Mouse (Mus musculus): ENCODE data around the gene Csnk2a1.
"Not testable (repeated sequence)": the region's sequence is repeated elsewhere in the genome, so short reads cannot be mapped to it uniquely, and the experiment has no call there.

The Csnk2a1 gene

GRCm38 (mm10) chr2:152226248-152227050, at the start of gene Csnk2a1:
Gene Csnk2a1, plus strand, starts transcription at chr2:152226839.
- in situ Hi-C loops (cut with MboI, MseI) = no loop called here

DNA sequence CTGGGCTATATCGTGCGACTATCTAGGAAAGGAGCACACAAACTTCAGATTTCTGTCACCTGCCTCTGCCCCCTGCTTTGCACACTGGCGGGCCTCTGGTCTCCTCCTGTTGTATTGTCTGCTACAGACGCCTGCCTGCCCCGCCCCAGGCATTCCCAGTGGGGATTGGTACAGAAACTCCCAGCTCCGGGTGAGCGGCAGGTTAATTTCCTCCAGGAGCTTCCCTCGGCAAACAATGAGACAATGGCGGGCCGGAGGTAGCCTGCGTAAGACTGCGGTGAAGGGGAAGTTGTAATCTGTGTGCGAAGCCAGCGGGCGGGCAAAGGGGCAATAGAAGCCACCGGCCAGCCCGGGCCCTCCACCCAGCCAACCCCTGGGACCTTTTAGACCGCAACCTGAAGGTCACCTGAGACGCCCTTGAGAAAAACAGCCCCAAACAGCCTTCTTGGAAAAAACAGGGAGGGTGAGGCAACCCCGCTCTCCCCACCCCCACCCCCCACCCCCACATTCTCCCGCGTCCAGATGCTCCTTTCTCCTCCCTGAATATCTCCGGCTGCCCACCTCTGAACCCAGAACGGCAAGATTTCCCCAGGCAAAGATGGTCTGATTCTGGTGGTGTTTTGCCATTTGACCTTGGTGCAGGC, 49.4 kb upstream of the Csnk2a1 start:
- in situ Hi-C loops (cut with MboI, MseI) = loop anchor here (10.0 kb wide), 1 partner anchor 282 kb away; no protein-coding TSS in a partner anchor

GRCm38 (mm10) chr2:152177806-152178170, 48.9 kb upstream of the Csnk2a1 start:
- in situ Hi-C loops (cut with MboI, MseI) = loop anchor here (10.0 kb wide), 1 partner anchor 283 kb away; no protein-coding TSS in a partner anchor

- in situ Hi-C loops (cut with MboI, MseI) = loop anchor here (10.0 kb wide), 1 partner anchor 284 kb away; no protein-coding TSS in a partner anchor
Observed at GRCm38 (mm10) chr2:152178345-152178744, 48.3 kb upstream of the Csnk2a1 start.

DNA sequence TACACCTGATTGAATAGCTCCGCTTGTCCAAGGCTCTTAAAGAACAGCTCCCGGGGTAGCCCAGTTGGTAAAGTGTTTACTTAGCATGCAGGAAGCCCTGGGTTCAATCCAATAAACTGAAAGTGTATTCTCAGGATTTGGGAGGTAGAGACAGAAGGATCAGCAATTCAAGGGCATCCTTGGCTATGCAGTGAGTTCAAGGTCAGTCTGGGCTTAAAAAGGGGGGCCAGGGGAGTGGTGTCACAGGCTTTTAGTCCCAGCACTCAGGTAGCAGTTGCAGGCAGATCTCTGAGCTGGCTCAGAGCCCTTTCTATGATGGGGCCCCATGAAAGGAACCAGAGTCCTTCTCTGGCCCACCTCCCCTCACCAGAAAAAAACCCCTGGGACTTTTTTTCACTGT, 47.3 kb upstream of the Csnk2a1 start:
- in situ Hi-C loops (cut with MboI, MseI) = loop anchor here (10.0 kb wide), 1 partner anchor 284 kb away; no protein-coding TSS in a partner anchor

DNA sequence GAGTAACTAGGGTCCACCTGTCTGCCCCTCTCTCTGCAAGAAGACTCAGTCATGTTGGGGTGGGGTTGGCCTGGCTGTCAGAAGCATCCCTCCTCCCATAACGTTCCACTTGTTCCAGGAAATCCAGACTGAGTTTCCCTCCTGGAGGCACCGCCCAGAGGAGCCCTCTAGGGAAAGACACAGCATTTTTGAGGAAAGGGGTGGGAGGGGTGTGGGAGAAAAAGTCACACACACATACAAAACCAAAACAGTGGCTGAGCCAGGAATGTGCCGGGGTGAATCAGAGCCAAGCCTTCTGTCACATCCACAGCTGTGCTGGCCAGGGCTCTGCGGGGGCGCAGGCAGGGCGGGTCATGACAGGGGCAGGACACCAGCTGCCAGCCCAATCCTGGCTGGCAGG, 46.3 kb upstream of the Csnk2a1 start:
- in situ Hi-C loops (cut with MboI, MseI) = loop anchor here (5.0 kb wide), 1 partner anchor 263 kb away; no protein-coding TSS in a partner anchor

DNA sequence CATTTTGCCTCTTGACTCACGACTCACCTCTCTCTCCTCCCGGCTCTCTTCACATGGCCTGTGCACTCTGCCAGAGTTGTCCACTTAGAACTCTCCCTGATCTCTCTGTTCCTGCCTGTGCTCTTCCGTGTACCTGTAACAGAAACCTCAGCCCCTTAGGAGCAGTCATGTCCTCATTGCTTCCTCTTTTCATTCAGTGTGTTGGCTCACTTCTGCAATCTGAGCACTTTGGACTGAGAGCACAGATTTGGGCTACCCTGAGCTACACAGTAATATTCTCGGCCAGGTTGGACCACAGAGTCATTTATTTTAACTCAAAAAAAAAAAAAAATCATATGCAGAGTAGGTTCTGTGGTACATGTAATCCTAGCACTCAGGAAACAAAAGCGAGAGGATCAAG, 39.5 kb upstream of the Csnk2a1 start:
- in situ Hi-C loops (cut with MboI, MseI) = no loop called here

- in situ Hi-C loops (cut with MboI, MseI) = no loop called here
Observed at GRCm38 (mm10) chr2:152189213-152189612, 37.4 kb upstream of the Csnk2a1 start.

DNA sequence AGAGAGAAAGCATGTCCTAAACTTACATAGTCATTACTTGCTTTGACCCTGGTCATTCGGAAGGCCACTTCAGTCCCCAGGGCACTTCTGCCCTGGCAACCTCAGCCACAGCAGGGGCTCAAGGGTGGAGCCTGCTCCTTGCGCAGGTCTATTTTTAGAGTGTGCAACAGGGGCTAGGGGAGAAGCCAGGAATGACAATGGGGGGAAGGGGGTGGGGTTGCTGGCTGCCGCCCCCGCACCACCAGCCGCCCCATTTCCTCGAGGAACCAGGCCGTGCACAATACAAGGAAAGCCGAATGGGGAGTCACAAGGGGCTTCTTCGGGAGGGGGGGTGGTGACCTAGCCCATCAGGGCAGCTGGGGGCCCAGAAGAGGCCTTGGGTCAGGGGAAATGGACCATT, 37.0 kb upstream of the Csnk2a1 start:
- in situ Hi-C loops (cut with MboI, MseI) = loop anchor here (10.0 kb wide), 1 partner anchor 165 kb away; no protein-coding TSS in a partner anchor

DNA sequence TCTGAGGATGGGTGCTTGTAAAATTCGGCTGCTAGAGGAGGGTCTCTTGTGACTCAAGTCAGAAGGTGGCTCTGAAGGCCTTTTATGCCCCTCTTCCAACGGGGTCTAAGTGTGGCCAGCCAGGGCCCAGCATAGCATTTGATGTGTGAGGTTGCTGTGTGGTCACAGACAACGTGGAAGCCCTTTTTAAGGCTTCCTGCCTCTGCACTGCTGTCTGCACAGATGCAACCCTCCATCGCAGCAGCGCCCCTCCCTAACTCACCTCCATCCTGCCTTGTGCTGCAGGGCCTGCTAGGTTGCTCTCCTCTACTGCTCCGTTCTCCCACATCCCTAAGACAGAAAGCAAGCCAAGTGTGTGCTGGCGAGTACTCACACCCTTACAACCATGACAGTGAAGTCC, 36.5 kb upstream of the Csnk2a1 start:
- in situ Hi-C loops (cut with MboI, MseI) = loop anchor here (10.0 kb wide), 1 partner anchor 165 kb away; no protein-coding TSS in a partner anchor

- in situ Hi-C loops (cut with MboI, MseI) = loop anchor here (10.0 kb wide), 1 partner anchor 168 kb away; no protein-coding TSS in a partner anchor
Observed at GRCm38 (mm10) chr2:152192591-152193345, 33.9 kb upstream of the Csnk2a1 start.

DNA sequence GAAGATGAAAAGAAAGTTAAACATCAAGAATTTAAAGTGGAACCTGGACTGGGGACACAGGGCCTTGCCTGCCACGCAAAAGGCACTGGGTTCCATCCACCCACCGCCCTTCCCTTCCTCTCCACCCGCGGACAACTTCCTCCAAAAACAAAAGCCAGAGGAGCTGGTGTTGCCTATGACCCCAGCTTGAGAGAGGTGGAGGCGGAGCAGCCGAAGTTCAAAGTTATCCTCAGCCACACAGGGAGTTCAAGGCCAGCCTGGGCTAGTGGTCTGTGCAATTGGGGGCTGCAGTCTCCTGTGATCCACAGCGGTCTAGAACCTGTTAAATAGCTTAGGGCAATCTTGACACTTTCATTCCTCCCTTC, 33.3 kb upstream of the Csnk2a1 start:
- in situ Hi-C loops (cut with MboI, MseI) = loop anchor here (10.0 kb wide), 1 partner anchor 169 kb away; no protein-coding TSS in a partner anchor

DNA sequence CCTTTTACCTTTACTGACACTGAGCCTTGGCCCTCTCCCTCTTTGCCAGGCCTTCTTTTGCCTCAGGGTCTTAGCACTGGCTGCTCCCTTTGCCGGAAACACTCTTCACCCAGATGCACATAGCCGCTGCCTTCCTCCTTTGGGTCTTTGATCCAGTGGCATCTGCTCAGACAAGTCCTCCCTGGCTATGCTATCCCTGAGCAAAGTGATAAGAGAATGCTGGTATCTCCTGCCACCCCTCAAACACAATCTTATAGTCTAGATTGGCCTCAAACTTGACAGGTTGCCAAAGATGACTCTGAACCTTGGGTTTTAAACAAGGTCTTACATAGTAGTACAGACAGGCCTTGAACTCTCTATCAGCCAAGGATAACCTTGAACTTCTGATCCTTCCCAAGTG, 32.1 kb upstream of the Csnk2a1 start:
- in situ Hi-C loops (cut with MboI, MseI) = loop anchor here (10.0 kb wide), 1 partner anchor 170 kb away; no protein-coding TSS in a partner anchor

GRCm38 (mm10) chr2:152196896-152197295, 29.7 kb upstream of the Csnk2a1 start:
- in situ Hi-C loops (cut with MboI, MseI) = loop anchor here (10.0 kb wide), 1 partner anchor 172 kb away; no protein-coding TSS in a partner anchor

DNA sequence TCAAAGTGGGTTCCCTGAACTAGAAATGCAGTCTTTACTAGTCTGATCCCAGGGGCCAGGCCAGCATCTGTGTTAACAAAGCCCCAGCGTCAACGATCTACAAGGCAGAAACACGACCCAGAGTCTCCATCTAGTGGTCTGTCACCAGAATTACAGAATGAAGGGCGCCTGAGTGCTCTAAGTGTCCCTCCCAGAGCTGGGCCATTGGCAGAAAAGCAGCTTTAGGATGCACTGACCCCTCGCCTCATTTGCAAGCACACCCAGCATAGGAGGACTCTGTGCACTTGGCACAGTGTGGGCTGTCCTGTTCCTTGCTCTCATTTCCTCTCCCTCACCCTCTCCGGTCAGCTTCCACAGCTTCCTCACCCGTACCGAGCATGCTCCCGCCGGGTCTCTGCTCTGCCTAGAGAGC, 29.3 kb upstream of the Csnk2a1 start:
- in situ Hi-C loops (cut with MboI, MseI) = loop anchor here (10.0 kb wide), 1 partner anchor 173 kb away; no protein-coding TSS in a partner anchor

DNA sequence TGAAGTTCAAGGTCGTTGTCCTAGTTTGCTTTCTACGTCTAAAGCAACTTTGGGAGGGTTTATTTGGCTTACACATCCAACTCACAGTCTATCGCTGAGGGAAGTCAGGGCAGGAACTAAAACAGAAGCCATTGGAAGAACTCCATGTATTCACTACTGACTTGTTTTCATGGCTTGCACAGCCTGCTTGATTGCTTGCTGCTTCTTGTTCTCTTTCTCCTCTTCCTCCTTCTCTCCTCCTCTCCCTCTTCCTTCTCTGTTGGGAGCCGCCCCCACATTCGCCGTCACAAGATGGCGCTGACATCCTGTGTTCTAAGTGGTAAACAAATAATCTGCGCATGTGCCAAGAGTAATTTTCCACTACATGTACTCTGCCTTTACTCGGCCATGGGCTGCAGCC, 20.5 kb upstream of the Csnk2a1 start:
- in situ Hi-C loops (cut with MboI, MseI) = not testable (repeated sequence)

- in situ Hi-C loops (cut with MboI, MseI) = no loop called here
Observed at GRCm38 (mm10) chr2:152211871-152212270, 14.8 kb upstream of the Csnk2a1 start.

- in situ Hi-C loops (cut with MboI, MseI) = no loop called here
Observed at GRCm38 (mm10) chr2:152216975-152217374, 9.7 kb upstream of the Csnk2a1 start.

- in situ Hi-C loops (cut with MboI, MseI) = no loop called here
Observed at GRCm38 (mm10) chr2:152223521-152224300, 2.9 kb upstream of the Csnk2a1 start.

DNA sequence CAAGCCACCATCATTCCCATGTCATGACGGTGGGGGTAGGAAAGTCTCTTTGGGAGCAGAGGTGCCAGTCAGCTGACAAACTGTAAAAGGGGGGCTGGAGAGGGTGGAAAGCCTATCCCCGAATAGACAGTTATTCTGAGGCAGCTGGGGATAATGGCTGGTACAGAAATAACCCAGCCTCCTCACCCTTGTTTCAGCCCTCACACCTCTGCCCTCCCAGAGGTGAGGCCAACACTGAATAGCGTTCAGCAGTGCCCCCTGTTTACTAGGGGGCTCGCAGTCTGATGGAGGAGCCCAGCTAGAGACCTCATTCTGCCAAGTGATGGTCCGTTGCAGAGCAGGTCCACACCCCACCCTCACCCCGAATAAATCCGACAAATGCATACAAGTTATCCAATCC, 1.1 kb upstream of the Csnk2a1 start:
- in situ Hi-C loops (cut with MboI, MseI) = no loop called here

GRCm38 (mm10) chr2:152227051-152227481, 427 bp downstream of the Csnk2a1 start:
- in situ Hi-C loops (cut with MboI, MseI) = no loop called here

All from T-helper 2 cell (primary cell).